Mouse (Mus musculus) heart, embryonic 12.5 days (tissue): ENCODE data around the gene Gm2042. TPM values are rescaled to one million over a fixed set of nuclear protein-coding genes. Genes with fewer than 3 reads are reported as not detected.
"Not testable (repeated sequence)": the region's sequence is repeated elsewhere in the genome, so short reads cannot be mapped to it uniquely, and the experiment has no call there.

ENCODE experiments used
- ATAC-seq: fragments of 200-750 bp; cut with Nextera tagmentation; 2 replicates; pipeline ENCODE4 v1.8.0; 2017; ENCODE audit warnings: moderate TSS enrichment, moderate library complexity; ENCODE audit not compliant: insufficient number of reproducible peaks, low FRiP score
- H3K27ac ChIP-seq: fragments of 300-500 bp; sonication (generic); 2 replicates; pipeline ENCODE4 v1.5.1; 2016; ENCODE audit warnings: mild to moderate bottlenecking, moderate library complexity; ENCODE audit not compliant: poor library complexity, severe bottlenecking
- H3K27me3 ChIP-seq: fragments of 300-500 bp; sonication (generic); replicated peaks from 2 replicates; pipeline ENCODE4 v1.6.1; 2016; ENCODE audit warnings: mild to moderate bottlenecking, moderate library complexity
- H3K36me3 ChIP-seq: fragments of 300-500 bp; sonication (generic); 2 replicates; pipeline ENCODE4 v1.6.1; 2016; ENCODE audit warnings: mild to moderate bottlenecking, moderate library complexity
- H3K4me1 ChIP-seq: fragments of 300-500 bp; sonication (generic); replicated peaks from 2 replicates; pipeline ENCODE4 v1.6.1; 2016; ENCODE audit warnings: mild to moderate bottlenecking
- H3K4me2 ChIP-seq: fragments of 300-500 bp; sonication (generic); 2 replicates; pipeline ENCODE4 v1.6.1; 2016; ENCODE audit warnings: mild to moderate bottlenecking, moderate library complexity
- H3K4me3 ChIP-seq: fragments of 300-500 bp; sonication (generic); 2 replicates; pipeline ENCODE4 v1.5.1; 2016; ENCODE audit warnings: mild to moderate bottlenecking
- H3K9ac ChIP-seq: fragments of 300-500 bp; sonication (generic); 2 replicates; pipeline ENCODE4 v1.6.1; 2016; ENCODE audit warnings: mild to moderate bottlenecking, moderate library complexity
- H3K9me3 ChIP-seq: fragments of 300-500 bp; sonication (generic); replicated peaks from 2 replicates; pipeline ENCODE4 v1.6.1; 2016; ENCODE audit warnings: mild to moderate bottlenecking, moderate library complexity
- WGBS: fragments of 180-500 bp; shearing (Covaris S2); methylation state at CpG from one replicate; pipeline ENCODE4 v1.1.7; 2016; 5-methylcytosine and 5-hydroxymethylcytosine counted together
- polyA plus RNA-seq: library from polyadenylated mRNA; unstranded; fragments of >200 nt; fragmentation: Nextera tagmentation; extraction: Ambion mirVana; gene quantifications from 2 replicates; pipeline ENCODE4 v1.2.1, GENCODE M21; 2016

Gm2042 gene
- polyA plus RNA-seq, result not detected in 2 replicates

- H3K4me3 ChIP-seq, H3K36me3 ChIP-seq, H3K27ac ChIP-seq, H3K9ac ChIP-seq, ATAC-seq, H3K9me3 ChIP-seq, H3K4me1 ChIP-seq, H3K27me3 ChIP-seq, H3K4me2 ChIP-seq: not testable (repeated sequence)
- 78% methylated on average over 2 of the region's 2 CpGs for WGBS
Measured at GRCm38 (mm10) chr12:87953780-87954179, at the start of gene Gm2042. Gm2042 (plus strand) TSS chr12:87954080.

GRCm38 (mm10) chr12:87919721-87920120 lies 34.2 kb upstream of the Gm2042 start, which contains the start of gene Gm2035:
Gm2035 (minus strand) TSS chr12:87919857.
- not testable (repeated sequence) for H3K9ac ChIP-seq, H3K4me1 ChIP-seq, H3K27ac ChIP-seq, H3K9me3 ChIP-seq, H3K27me3 ChIP-seq, H3K36me3 ChIP-seq, H3K4me2 ChIP-seq, H3K4me3 ChIP-seq, ATAC-seq
- WGBS, result 64% methylated on average over 2 of the region's 2 CpGs

GRCm38 (mm10) chr12:87984000-87984399 lies 30.1 kb downstream of the Gm2042 start:
- H3K4me1 ChIP-seq, H3K27me3 ChIP-seq, H3K9ac ChIP-seq, H3K36me3 ChIP-seq, H3K4me2 ChIP-seq, ATAC-seq, H3K4me3 ChIP-seq, H3K27ac ChIP-seq, H3K9me3 ChIP-seq: not testable (repeated sequence)

- not testable (repeated sequence) for H3K9me3 ChIP-seq, ATAC-seq, H3K4me2 ChIP-seq, H3K27me3 ChIP-seq, H3K36me3 ChIP-seq, H3K4me1 ChIP-seq, H3K27ac ChIP-seq, H3K9ac ChIP-seq, H3K4me3 ChIP-seq
- WGBS, result 62% methylated on average over 3 of the region's 3 CpGs
Measured at GRCm38 (mm10) chr12:88004118-88004517, 50.2 kb downstream of the Gm2042 start.

Other genes with a start within 250 kb of the Gm2042 start
- gene Gm21319, start 178.3 kb upstream of the Gm2042 start, polyA plus RNA-seq, result not detected in 2 replicates
- not detected in 2 replicates for gene Gm21936, start 158.6 kb upstream of the Gm2042 start, polyA plus RNA-seq
- not detected in 2 replicates for gene BB287469, start 137.5 kb upstream of the Gm2042 start, polyA plus RNA-seq
- gene Gm2001, start 111.7 kb upstream of the Gm2042 start, polyA plus RNA-seq, result not detected in 2 replicates
- not detected in 2 replicates for gene Gm2016, start 80.0 kb upstream of the Gm2042 start, polyA plus RNA-seq
- gene Gm2022, start 58.7 kb upstream of the Gm2042 start, polyA plus RNA-seq, result not detected in 2 replicates
- gene Gm2035, start 34.2 kb upstream of the Gm2042 start, polyA plus RNA-seq, result not detected in 2 replicates
- not detected in 2 replicates for gene Gm2075, start 57.8 kb downstream of the Gm2042 start, polyA plus RNA-seq
- not detected in 2 replicates for gene Gm6803, start 64.7 kb downstream of the Gm2042 start, polyA plus RNA-seq
- gene Gm2056, start 72.9 kb downstream of the Gm2042 start, polyA plus RNA-seq, result not detected in 2 replicates
- gene Gm16368, start 129.6 kb downstream of the Gm2042 start, polyA plus RNA-seq, result not detected in 2 replicates
- gene Gm10436, start 228.0 kb downstream of the Gm2042 start, polyA plus RNA-seq, result not detected in 2 replicates